Mouse (Mus musculus): Measurements from ENCODE around the gene Proser3.

DNA sequence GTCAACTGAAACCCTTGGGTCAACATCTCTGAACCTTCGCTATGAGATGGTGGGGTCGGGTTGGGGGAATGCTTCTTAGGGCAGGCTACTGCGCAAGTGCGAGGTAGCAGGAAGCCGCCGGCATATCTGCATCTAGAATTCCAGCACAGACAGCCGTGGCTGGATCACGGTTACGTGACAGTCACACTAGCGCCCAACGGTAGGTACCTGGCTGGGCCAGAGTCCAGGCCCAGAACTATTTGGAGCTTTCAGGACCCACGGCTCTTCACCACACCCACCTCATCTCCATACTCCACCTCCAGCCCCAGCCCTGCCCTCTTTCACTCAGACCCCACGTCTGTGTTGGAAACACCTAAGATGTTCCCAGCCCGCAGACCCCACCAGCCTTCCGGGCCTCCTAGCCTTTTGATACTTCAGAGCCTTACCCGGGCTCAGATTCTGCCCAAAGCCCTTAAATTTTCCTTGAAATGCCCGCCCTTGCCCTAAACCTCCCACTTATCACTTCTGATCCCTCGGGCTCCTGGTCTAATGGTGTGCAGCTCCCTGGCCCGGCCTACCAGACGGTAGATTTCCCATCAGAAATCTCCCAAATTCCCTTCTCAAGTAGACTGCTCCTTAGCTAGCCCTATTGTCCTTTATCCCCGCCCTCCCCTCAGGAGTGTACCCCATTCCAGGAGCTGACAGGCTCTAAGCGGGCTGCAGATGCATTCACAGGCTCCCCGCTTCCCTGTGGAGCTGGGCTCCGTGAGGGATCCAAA lies 36.9 kb downstream of the Proser3 start:
- TF ChIP-seq CTCF (IDR thresholded peaks at IDR 0.05; ENCODE audit: low read depth): no peak
- no peak for TF ChIP-seq EP300 (IDR thresholded peaks at IDR 0.05; ENCODE audit: low read depth)

Measured in heart, postnatal 0 days (tissue).